In genomic region chr4:115906791-115907190, GRCm38 (mm10) we compare ENCODE assay signal across 41 mouse cellular contexts. TPM values are rescaled to one million over a fixed set of nuclear protein-coding genes. Genes with fewer than 3 reads are reported as not detected.
"Had no signal": no experiment of that assay in that cellular context is flagged by ENCODE, and none has a peak within 500 bp of the region (broad histone marks: within the 10 kb centered on the region; RNA-seq: fewer than 3 reads in every experiment).

No protein-coding gene starts in this region.

- H3K9ac ChIP-seq: limb, embryonic 12.5 days; limb, embryonic 13.5 days; limb, embryonic 15.5 days; liver, embryonic 12.5 days; liver, embryonic 13.5 days; liver, embryonic 14.5 days; liver, embryonic 15.5 days; liver, postnatal 0 days; lung, embryonic 14.5 days; lung, embryonic 15.5 days; midbrain, embryonic 12.5 days; midbrain, embryonic 13.5 days; midbrain, embryonic 15.5 days; neural tube, embryonic 12.5 days had no signal

- H3K4me1 ChIP-seq: liver, embryonic 12.5 days; liver, embryonic 13.5 days; liver, embryonic 15.5 days; lung, embryonic 15.5 days had no signal

- H3K36me3 ChIP-seq: limb, embryonic 10.5 days; limb, embryonic 12.5 days; limb, embryonic 13.5 days; limb, embryonic 15.5 days; liver, embryonic 12.5 days; liver, embryonic 13.5 days; liver, embryonic 15.5 days; lung, embryonic 15.5 days; midbrain, embryonic 10.5 days; midbrain, embryonic 12.5 days; midbrain, embryonic 13.5 days; midbrain, embryonic 15.5 days; neural tube, embryonic 12.5 days had no signal

- DNase-seq: left cerebral cortex, postnatal 4 days; liver, embryonic 13.5 days; liver, postnatal 0 days; lung, adult 18-20 months; lung, adult 2 months; lung, embryonic 14.5 days; lung, postnatal 10 days; lung, postnatal 14 days; lung, postnatal 4 days; midbrain, embryonic 14.5 days had no signal

- H3K27ac ChIP-seq: left cerebral cortex, adult 2 months; limb, embryonic 10.5 days; limb, embryonic 12.5 days; limb, embryonic 13.5 days; limb, embryonic 15.5 days; liver, embryonic 12.5 days; liver, embryonic 13.5 days; liver, embryonic 14.5 days; liver, embryonic 15.5 days; lung, embryonic 15.5 days; macrophage; midbrain, embryonic 12.5 days; midbrain, embryonic 13.5 days; midbrain, embryonic 15.5 days; neural tube, embryonic 12.5 days had no signal

- H3K4me3 ChIP-seq: left cerebral cortex, adult 2 months; limb, embryonic 10.5 days; limb, embryonic 12.5 days; limb, embryonic 13.5 days; limb, embryonic 15.5 days; liver, embryonic 12.5 days; liver, embryonic 13.5 days; liver, embryonic 15.5 days; lung, embryonic 15.5 days; megakaryocyte, embryonic 14.5 days; midbrain, embryonic 10.5 days; midbrain, embryonic 12.5 days; midbrain, embryonic 13.5 days; midbrain, embryonic 15.5 days; myocyte; neural tube, embryonic 12.5 days had no signal

RNA-seq across cellular contexts. Expression of gene 6430628N08Rik, which starts 16.3 kb away (rescaled TPM):
- total RNA-seq: megakaryocyte progenitor cell, adult 5-6 weeks; megakaryocyte, adult 5-6 weeks; megakaryocyte-erythroid progenitor cell, adult 5-6 weeks; monocyte, adult 5-6 weeks had no signal
- polyA plus RNA-seq: limb, embryonic 13.5 days; limb, embryonic 14.5 days; limb, embryonic 15.5 days; liver, embryonic 11.5 days; liver, embryonic 12.5 days; liver, embryonic 13.5 days; liver, embryonic 14.5 days; liver, embryonic 15.5 days; liver, embryonic 16.5 days; liver, postnatal 0 days; lung, adult 2 months; lung, embryonic 14.5 days; lung, embryonic 15.5 days; lung, embryonic 16.5 days; lung, postnatal 0 days; macrophage; midbrain, embryonic 14.5 days; myocyte; neural tube, embryonic 11.5 days; neural tube, embryonic 12.5 days had no signal

RNA-seq across cellular contexts. Expression of gene Kncn, which starts 22.6 kb away (rescaled TPM):
- total RNA-seq: megakaryocyte, adult 5-6 weeks; megakaryocyte-erythroid progenitor cell, adult 5-6 weeks; monocyte, adult 5-6 weeks had no signal
- polyA plus RNA-seq: limb, embryonic 10.5 days; limb, embryonic 11.5 days; limb, embryonic 12.5 days; limb, embryonic 13.5 days; limb, embryonic 14.5 days; limb, embryonic 15.5 days; liver, embryonic 11.5 days; liver, embryonic 12.5 days; liver, embryonic 13.5 days; liver, embryonic 15.5 days; liver, embryonic 16.5 days; liver, postnatal 0 days; lung, adult 2 months; lung, embryonic 14.5 days; lung, embryonic 15.5 days; lung, embryonic 16.5 days; lung, postnatal 0 days; macrophage; midbrain, embryonic 11.5 days; midbrain, embryonic 12.5 days; midbrain, embryonic 15.5 days; myocyte; neural tube, embryonic 11.5 days; neural tube, embryonic 12.5 days had no signal

RNA-seq across cellular contexts. Expression of gene Dmbx1, which starts 32.9 kb away (rescaled TPM):
- total RNA-seq: left cerebral cortex, adult 2 months; left cerebral cortex, postnatal 25 days; left cerebral cortex, postnatal 36 days; megakaryocyte progenitor cell, adult 5-6 weeks; megakaryocyte, adult 5-6 weeks; megakaryocyte-erythroid progenitor cell, adult 5-6 weeks; monocyte, adult 5-6 weeks had no signal
- polyA plus RNA-seq: limb, embryonic 13.5 days; liver, embryonic 11.5 days; liver, embryonic 12.5 days; liver, embryonic 13.5 days; liver, embryonic 14.5 days; liver, embryonic 15.5 days; liver, embryonic 16.5 days; liver, postnatal 0 days; lung, adult 2 months; lung, embryonic 14.5 days; lung, postnatal 0 days; macrophage had no signal
